Mouse (Mus musculus) embryo, embryonic 9.5 days (tissue): Measurements from ENCODE around the gene Gm7356.
"Not testable (repeated sequence)": the region's sequence is repeated elsewhere in the genome, so short reads cannot be mapped to it uniquely, and the experiment has no call there.

Experiments
- DNase-seq: peaks from one replicate; pipeline ENCODE4 v3.0.0-alpha.2; 2017; ENCODE audit errors: extremely low spot score

The Gm7356 gene

DNA sequence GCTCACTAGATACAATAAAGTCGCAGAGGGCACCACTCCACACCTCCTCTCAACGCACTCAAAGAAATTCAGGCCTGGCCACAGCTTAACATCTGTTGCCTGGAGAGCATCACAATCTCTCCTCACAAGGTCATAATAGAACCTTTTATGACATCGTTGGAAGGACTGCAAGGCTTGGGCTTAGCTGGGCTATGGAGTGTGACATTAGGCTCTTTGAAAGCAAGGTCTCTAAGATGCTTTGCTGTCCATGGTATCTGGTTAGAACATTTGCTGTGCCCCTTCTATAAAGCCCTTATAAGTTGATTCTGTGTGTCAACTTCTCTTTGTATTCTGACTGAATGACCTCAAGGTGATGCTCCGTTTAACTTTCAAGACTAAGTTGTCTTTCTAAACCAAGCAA lies at the start of gene Gm7356:
Gm7356 (minus strand) TSS at position 101 of the 400 bp plus-strand sequence.
- DNase-seq, result not testable (repeated sequence)

DNA sequence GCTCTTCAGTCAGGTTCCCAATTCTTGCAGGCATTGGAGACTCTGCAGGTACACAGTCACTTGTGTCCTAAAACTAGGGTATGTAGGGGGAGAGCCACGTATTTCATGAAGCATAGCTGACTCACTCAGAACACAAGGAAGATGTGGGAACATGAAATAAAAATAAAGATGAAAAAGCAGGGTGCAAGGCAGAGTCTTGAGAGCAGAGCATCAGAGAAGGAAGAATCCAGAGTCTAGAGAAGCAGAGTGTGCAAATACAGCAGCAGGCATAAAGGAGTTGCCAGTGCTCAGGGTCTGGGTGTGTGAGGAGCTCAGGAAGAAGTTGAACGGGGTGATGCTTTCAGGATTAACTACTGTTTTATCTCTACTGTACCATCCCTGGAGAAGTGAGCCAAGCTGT lies 38.4 kb upstream of the Gm7356 start:
- not testable (repeated sequence) for DNase-seq

DNA sequence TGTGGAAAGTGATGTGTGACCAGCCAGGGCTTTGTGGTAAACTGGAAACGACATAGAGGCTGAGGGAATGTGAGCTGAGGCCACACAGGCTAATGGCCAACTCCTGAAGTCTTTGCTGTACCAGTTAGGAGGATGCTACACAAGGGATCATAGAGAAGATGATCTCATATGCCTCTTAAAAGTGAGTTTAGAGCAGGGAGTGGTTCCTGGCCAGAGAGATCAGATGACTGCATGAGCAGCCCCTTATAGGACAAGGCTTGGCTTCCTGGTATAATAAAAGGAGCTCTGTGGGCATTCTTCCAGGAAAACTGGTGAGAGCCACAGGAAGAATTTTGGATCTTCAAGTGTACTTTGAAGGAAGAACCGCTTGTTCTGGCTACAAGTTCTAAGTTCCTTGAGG lies 33.5 kb upstream of the Gm7356 start:
- DNase-seq, result not testable (repeated sequence)

DNA sequence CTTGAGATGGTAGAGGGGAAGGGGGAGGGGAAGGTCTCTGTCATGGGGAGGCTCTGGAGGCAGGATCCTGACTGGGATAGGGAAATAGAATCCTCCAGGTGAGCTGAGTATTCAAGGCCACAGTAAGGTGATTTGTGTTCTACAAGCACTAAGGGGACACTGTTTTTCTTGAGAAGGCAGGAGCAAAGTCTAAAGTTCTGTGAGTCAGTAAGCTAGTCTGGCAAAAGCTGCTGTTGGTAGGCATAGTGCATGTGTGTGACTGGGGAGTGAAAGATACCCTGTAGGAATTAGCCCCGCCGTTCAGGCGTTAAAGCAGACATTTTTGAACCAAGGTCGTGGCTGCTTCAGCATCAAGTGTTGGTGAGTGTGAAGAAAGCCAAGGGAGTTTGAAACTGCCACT lies 32.6 kb upstream of the Gm7356 start:
- DNase-seq, result not testable (repeated sequence)

DNA sequence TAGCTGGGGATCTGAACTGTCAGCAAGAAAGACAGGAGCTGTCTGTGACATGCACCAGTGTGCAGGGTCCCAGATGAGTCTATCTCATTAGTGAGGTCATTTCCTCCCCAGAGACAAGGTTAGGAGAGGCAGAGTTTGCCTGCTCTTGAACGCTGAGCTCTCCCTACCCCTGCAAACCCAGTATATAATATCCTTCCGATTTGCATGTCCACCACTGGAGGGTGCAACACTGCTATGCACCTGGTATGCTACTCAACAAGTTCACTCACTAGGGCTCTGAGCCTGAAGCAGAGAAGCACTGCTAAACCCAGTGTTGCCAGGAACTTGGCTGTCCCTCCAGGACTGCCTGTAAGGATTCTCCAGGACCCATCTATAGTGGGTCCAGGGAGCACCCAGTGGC lies 10.1 kb downstream of the Gm7356 start:
- not testable (repeated sequence) for DNase-seq

DNA sequence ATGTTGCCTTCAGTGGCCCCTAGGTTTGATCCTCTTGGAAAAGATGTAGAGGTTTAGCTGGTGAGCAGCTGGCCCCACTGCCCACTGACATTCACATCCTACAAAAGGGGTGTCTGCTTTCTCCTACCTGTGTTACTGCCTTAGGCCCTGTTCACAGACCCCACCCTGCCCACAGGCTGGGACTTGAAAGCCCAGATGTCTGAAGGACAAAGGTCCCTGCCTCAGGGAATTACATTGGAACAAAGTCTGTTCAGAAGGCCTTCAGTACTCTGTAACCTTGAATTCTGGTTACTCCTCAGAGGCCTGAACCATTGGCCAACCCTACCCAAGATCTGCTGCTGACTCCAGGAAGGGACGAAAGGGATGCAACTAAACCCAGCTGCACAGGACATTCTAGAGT lies 15.8 kb downstream of the Gm7356 start:
- no peak for DNase-seq

DNA sequence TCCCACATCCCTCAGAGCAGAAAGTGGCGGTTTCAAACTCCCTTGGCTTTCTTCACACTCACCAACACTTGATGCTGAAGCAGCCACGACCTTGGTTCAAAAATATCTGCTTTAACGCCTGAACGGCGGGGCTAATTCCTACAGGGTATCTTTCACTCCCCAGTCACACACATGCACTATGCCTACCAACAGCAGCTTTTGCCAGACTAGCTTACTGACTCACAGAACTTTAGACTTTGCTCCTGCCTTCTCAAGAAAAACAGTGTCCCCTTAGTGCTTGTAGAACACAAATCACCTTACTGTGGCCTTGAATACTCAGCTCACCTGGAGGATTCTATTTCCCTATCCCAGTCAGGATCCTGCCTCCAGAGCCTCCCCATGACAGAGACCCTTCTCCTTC lies 32.7 kb downstream of the Gm7356 start:
- DNase-seq, result not testable (repeated sequence)

DNA sequence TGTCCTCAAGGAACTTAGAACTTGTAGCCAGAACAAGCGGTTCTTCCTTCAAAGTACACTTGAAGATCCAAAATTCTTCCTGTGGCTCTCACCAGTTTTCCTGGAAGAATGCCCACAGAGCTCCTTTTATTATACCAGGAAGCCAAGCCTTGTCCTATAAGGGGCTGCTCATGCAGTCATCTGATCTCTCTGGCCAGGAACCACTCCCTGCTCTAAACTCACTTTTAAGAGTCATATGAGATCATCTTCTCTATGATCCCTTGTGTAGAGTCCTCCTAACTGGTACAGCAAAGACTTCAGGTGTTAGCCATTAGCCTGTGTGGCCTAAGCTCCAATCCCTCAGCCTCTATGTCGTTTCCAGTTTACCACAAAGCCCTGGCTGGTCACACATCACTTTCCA lies 33.6 kb downstream of the Gm7356 start:
- DNase-seq, result not testable (repeated sequence)

DNA sequence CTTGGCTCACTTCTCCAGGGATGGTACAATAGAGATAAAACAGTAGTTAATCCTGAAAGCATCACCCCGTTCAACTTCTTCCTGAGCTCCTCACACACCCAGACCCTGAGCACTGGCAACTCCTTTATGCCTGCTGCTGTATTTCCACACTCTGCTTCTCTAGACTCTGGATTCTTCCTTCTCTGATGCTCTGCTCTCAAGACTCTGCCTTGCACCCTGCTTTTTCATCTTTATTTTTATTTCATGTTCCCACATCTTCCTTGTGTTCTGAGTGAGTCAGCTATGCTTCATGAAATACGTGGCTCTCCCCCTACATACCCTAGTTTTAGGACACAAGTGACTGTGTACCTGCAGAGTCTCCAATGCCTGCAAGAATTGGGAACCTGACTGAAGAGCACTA lies 38.5 kb downstream of the Gm7356 start:
- DNase-seq, result not testable (repeated sequence)

DNA sequence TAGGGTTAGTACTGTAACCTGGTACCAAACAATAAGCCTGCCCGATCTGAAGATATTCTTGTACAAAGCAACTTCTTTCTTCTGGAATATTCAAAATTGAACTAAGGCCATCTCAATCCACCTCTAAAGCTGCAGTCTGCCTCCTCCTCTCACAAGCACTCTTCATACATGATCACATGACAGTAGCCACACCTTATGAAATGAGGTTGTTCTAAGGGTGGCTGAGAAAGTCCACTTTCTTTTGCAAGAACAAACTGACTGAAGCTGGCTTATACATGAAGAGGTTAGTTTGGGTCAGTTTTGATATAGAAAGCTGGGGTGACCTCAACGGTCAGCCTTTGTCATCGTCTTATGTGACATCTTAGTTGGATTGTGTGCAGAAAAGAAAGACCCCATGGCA lies 41.3 kb downstream of the Gm7356 start:
- not testable (repeated sequence) for DNase-seq

DNA sequence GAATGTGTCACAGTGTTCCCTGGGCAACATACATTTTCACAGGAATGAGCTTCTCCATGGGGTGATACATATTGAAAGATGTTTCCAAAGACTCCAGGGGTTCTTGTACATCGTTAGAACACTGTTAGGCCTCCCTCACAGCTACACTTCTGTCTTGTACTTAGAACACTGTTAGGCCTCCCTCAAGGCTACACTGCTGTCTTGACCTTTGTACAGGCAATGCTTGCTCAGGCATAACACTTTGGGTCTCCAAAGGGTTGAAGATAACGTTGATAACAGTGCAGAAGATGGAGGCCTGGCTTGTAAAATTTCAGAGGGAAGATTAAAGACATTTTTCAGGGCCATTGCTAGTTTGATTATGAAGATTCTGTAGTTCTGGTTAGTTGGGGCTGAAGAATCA lies 45.4 kb downstream of the Gm7356 start:
- not testable (repeated sequence) for DNase-seq

DNA sequence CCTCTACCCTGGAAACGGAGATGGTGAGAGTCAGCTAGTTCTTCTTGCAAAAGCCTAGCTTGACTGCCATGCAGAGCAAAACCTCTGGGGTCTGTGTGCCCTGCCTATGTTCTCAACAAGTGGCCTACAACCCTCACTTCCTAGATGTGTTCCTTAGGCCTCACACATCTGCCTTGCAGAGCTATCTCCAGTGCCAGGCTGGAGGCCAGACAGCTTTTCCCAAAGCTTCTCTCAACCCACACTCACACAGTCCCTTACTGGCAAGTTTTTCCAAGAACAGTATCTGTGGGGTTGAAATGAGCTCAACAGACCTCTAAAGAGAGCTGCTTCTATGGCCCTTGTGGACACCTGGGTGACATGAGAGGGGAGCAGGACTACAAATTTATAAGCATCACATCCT lies 51.9 kb downstream of the Gm7356 start:
- DNase-seq, result not testable (repeated sequence)
